Mouse (Mus musculus) erythroblast, embryonic 14.5 days (primary cell): Measurements from ENCODE around the gene Hils1.

ENCODE experiments used
- GATA1 ChIP-seq: IDR thresholded peaks from 2 replicates; pipeline ENCODE4 v1.6.1; 2012; ENCODE audit warnings: low read length, inconsistent platforms, mixed read lengths
- TAL1 ChIP-seq: IDR thresholded peaks from 3 replicates; pipeline ENCODE4 v1.6.1; 2012; ENCODE audit warnings: low read length, inconsistent platforms, mixed read lengths

DNA sequence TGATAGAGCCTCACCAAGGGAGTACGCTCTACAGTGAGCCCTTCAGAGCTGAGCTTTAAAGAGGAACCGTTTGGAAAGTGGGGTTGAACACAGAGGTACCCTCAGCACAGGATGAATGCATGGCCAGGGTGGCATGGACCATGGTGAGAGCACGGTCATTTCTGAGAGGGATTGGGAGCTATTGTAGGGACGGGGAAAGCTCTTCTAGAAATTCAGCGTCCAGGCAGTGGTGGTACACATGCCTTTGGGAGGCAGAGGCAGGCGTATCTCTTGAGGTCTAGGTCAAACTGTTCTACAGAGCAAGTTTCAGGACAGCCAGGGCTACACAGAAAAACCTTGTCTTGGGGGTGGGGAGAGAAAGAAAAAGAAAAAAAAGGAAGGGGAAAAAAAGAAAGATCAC lies 29.6 kb downstream of the Hils1 start:
- no peak for TF ChIP-seq TAL1
- TF ChIP-seq GATA1, result no peak
